Mouse (Mus musculus): ENCODE results near the gene Kdelr3.

The Kdelr3 gene

GRCm38 (mm10) chr15:79511553-79512320 lies 4.5 kb upstream of the Kdelr3 start:
- DNase-seq (ENCODE audit: low read depth in 1 of 2, low spot score in 2 of 2), result no peak

GRCm38 (mm10) chr15:79513940-79514339 lies 2.3 kb upstream of the Kdelr3 start:
- no peak for DNase-seq (ENCODE audit: low read depth in 1 of 2, low spot score in 2 of 2)

GRCm38 (mm10) chr15:79517710-79518109 lies 1.5 kb downstream of the Kdelr3 start:
- no peak for DNase-seq (ENCODE audit: low read depth in 1 of 2, low spot score in 2 of 2)

GRCm38 (mm10) chr15:79518571-79518970 lies 2.4 kb downstream of the Kdelr3 start:
- DNase-seq (ENCODE audit: low read depth in 1 of 2, low spot score in 2 of 2), result no peak

GRCm38 (mm10) chr15:79519400-79520220 lies 3.4 kb downstream of the Kdelr3 start:
- no peak for DNase-seq (ENCODE audit: low read depth in 1 of 2, low spot score in 2 of 2)

GRCm38 (mm10) chr15:79525564-79525963 lies 9.4 kb downstream of the Kdelr3 start:
- no peak for DNase-seq (ENCODE audit: low read depth in 1 of 2, low spot score in 2 of 2)

- no peak for DNase-seq (ENCODE audit: low read depth in 1 of 2, low spot score in 2 of 2)
Measured at GRCm38 (mm10) chr15:79525979-79526768, 10.0 kb downstream of the Kdelr3 start.

GRCm38 (mm10) chr15:79527192-79527591 lies 11.0 kb downstream of the Kdelr3 start:
- no peak for DNase-seq (ENCODE audit: low read depth in 1 of 2, low spot score in 2 of 2)

- DNase-seq (ENCODE audit: low read depth in 1 of 2, low spot score in 2 of 2), result no peak
Measured at GRCm38 (mm10) chr15:79527991-79528639, 11.9 kb downstream of the Kdelr3 start.

GRCm38 (mm10) chr15:79529935-79530334 lies 13.7 kb downstream of the Kdelr3 start:
- no peak for DNase-seq (ENCODE audit: low read depth in 1 of 2, low spot score in 2 of 2)

GRCm38 (mm10) chr15:79533796-79534195 lies 17.6 kb downstream of the Kdelr3 start:
- DNase-seq (ENCODE audit: low read depth in 1 of 2, low spot score in 2 of 2), result no peak

GRCm38 (mm10) chr15:79543968-79544367 lies 27.8 kb downstream of the Kdelr3 start:
- DNase-seq (ENCODE audit: low read depth in 1 of 2, low spot score in 2 of 2), result no peak

GRCm38 (mm10) chr15:79545496-79545895 lies 29.3 kb downstream of the Kdelr3 start:
- DNase-seq (ENCODE audit: low read depth in 1 of 2, low spot score in 2 of 2), result no peak

GRCm38 (mm10) chr15:79545921-79546399 lies 29.7 kb downstream of the Kdelr3 start:
- DNase-seq (ENCODE audit: low read depth in 1 of 2, low spot score in 2 of 2), result peak; percentile 19 to 53

GRCm38 (mm10) chr15:79546410-79547288 lies 30.4 kb downstream of the Kdelr3 start, which contains the start of gene Ddx17:
Gene Ddx17 (minus strand): TSS chr15:79546741.
- peak; percentile 91 to 99 for DNase-seq (ENCODE audit: low read depth in 1 of 2, low spot score in 2 of 2)

- no peak for DNase-seq (ENCODE audit: low read depth in 1 of 2, low spot score in 2 of 2)
Measured at GRCm38 (mm10) chr15:79547289-79547820, 31.1 kb downstream of the Kdelr3 start.

GRCm38 (mm10) chr15:79548226-79548625 lies 32.0 kb downstream of the Kdelr3 start:
- no peak for DNase-seq (ENCODE audit: low read depth in 1 of 2, low spot score in 2 of 2)

GRCm38 (mm10) chr15:79552566-79552965 lies 36.4 kb downstream of the Kdelr3 start:
- DNase-seq (ENCODE audit: low read depth in 1 of 2, low spot score in 2 of 2), result no peak

- no peak for DNase-seq (ENCODE audit: low read depth in 1 of 2, low spot score in 2 of 2)
Measured at GRCm38 (mm10) chr15:79559649-79560048, 43.4 kb downstream of the Kdelr3 start.
